Mouse (Mus musculus) spleen, embryonic (tissue): ENCODE measurements around the gene Lalba.
"Not testable (repeated sequence)": the region's sequence is repeated elsewhere in the genome, so short reads cannot be mapped to it uniquely, and the experiment has no call there.

Experiments used
- CTCF ChIA-PET: fragments of 350-600 bp; sonication (Branson Sonifier 250); formaldehyde crosslinking; loops from one replicate; lab custom pipeline; 2022; lab: Charles Lee

Gene Lalba

GRCm38 (mm10) chr15:98497631-98498030 is 15.1 kb upstream of the Lalba start:
- CTCF ChIA-PET, result no interaction called here

- CTCF ChIA-PET, result no interaction called here
Observed at GRCm38 (mm10) chr15:98492102-98492501, 9.6 kb upstream of the Lalba start, which contains the start of gene Olfr279. Olfr279 (plus strand) TSS chr15:98492402.

- CTCF ChIA-PET, result no interaction called here
Observed at GRCm38 (mm10) chr15:98491332-98491731, 8.8 kb upstream of the Lalba start.

- CTCF ChIA-PET, result interaction anchor here (1.0 kb wide), 1 partner anchor 131 kb away, joined by 3 read pairs; no protein-coding TSS in a partner anchor
Observed at GRCm38 (mm10) chr15:98486433-98487021, 4.0 kb upstream of the Lalba start.

- CTCF ChIA-PET, result no interaction called here
Observed at GRCm38 (mm10) chr15:98483907-98484886, 1.7 kb upstream of the Lalba start.

DNA sequence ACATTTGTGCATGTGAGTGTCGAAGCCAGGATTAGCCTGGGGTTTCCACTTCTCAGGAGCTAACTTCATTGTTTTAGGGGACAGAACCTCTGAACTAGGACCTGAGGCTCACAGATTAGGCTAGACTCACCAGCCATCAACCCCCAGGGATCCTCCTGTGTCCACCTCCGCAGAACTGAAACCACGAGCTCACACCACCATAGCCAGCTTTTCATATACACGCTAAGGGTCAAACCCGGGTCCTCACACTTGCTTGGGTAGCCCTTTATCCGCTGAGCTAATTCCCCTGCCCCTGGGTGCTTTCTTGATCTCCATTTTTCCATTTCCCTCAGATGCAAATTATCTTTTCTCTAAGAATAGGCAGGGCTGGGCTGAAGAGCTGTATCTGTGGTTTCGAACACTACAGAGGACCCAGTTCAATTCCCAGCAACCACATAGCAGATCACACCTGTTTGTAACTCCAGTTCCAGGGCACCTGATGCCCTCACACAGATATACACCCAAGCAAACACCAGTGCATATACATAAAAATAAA is 2.9 kb downstream of the Lalba start:
- CTCF ChIA-PET, result interaction anchor here (1.0 kb wide), 1 partner anchor 27 kb away, joined by 5 read pairs; no protein-coding TSS in a partner anchor

DNA sequence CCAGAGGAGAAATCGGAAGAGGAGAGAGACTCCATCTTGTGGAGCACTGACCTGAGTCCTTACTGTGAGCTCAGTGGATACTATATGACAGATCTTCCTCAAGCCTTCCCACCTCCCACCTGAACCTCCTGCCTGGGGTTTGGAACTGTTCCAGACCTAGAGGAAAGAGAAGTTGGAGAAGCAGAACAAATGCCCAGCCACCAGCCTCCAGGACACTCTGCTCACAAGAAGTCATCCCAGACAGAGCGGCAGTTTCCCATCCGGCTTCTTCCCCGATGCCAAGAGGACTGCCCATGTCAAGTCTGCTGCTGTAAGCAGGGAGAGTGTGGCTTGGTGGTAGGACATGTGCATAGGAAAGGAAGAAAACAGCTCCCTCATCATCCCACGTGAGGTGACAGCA is 6.2 kb downstream of the Lalba start:
- CTCF ChIA-PET, result no interaction called here

DNA sequence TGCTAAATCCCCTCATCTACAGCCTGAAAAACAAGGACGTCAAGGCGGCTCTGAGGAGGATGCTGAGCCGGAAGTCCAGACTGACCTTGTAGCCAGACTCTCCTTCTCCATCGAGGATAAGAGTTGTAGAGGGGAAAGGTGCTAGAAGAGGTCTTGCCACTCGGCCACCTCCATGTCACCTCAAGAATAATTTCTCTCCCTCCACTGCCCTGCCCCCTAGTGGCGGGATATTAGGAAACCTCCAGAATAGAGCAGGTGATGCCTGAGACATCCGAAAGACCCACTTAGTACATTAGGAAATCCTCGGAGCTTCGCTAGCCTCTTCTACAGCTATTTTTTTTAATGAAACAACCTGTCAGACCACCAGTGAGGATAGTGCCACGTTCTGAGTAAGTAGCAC is 7.1 kb downstream of the Lalba start:
- CTCF ChIA-PET, result interaction anchor here (0.6 kb wide), 1 partner anchor 10 kb away, joined by 3 read pairs; no protein-coding TSS in a partner anchor

- CTCF ChIA-PET, result interaction anchor here (0.6 kb wide), 1 partner anchor 11 kb away, joined by 3 read pairs; no protein-coding TSS in a partner anchor
Observed at GRCm38 (mm10) chr15:98474958-98475357, 7.6 kb downstream of the Lalba start.

GRCm38 (mm10) chr15:98471539-98471938 is 11.0 kb downstream of the Lalba start:
- CTCF ChIA-PET, result no interaction called here

DNA sequence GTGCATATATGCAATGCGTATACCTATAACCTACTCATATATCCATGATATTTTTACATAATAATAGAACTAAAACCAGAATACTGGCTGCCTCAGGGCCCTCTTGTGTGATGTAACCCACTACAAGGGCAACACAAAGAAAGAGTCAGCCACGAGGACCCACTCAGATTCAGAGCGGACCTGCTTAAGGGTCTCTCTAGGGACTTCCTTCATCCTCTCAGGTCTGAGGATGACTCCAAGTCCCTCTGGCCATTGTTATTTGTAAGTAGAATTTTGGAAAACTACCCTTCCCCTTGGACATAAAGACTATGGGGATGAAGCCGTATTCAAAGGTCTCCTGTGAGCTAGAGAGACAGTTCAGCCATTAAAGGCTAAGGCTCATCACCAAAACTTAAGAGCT is 12.9 kb downstream of the Lalba start, which contains the start of gene OR5BS1P:
TSS of gene OR5BS1P (plus strand) at position 301 of the 400 bp plus-strand sequence.
- CTCF ChIA-PET, result no interaction called here

DNA sequence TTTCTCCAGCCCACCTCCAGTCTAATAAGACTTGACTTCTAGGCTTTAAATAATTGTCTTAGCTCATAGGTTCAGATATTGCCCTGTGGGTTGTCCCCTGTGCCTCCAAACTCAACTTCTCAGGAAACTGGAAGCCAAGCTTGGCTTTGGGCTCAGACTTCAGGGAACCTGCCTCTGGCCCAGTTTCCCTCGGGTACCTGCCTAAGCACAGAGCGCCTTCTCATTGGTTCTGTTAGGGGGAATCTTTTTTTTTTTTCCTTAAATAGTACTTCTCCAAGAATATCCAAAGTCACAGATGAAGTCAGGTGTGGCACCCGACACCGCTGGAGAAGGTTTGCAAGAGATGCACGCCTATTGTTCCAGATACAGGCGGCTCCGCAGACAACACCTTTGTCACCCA is 30.2 kb downstream of the Lalba start, which contains the start of gene Olfr281:
TSS of gene Olfr281 (plus strand) at position 301 of the 400 bp plus-strand sequence.
- CTCF ChIA-PET, result interaction anchor here (0.7 kb wide), 1 partner anchor 128 kb away, joined by 5 read pairs; no protein-coding TSS in a partner anchor

GRCm38 (mm10) chr15:98448521-98448920 is 34.0 kb downstream of the Lalba start:
- CTCF ChIA-PET, result no interaction called here

- CTCF ChIA-PET, result no interaction called here
Observed at GRCm38 (mm10) chr15:98444561-98444960, 38.0 kb downstream of the Lalba start.

GRCm38 (mm10) chr15:98430925-98431324 is 51.6 kb downstream of the Lalba start, which contains the start of gene Olfr282:
Olfr282 (plus strand) TSS chr15:98431225.
- CTCF ChIA-PET, result not testable (repeated sequence)
